Mouse (Mus musculus) intestine, postnatal 0 days (tissue): ENCODE data around the gene Sorcs1. TPM values are rescaled to one million over a fixed set of nuclear protein-coding genes. Genes with fewer than 3 reads are reported as not detected.

Experiments used
- ATAC-seq: fragments of 200-750 bp; cut with Nextera tagmentation; 2 replicates; pipeline ENCODE4 v1.8.0; 2017; ENCODE audit warnings: mild to moderate bottlenecking, moderate TSS enrichment, moderate library complexity
- H3K27ac ChIP-seq: fragments of 300-500 bp; sonication (generic); 2 replicates; pipeline ENCODE4 v1.5.1; 2014; ENCODE audit warnings: mild to moderate bottlenecking, low read depth, low read length, moderate library complexity
- H3K27me3 ChIP-seq: fragments of 300-500 bp; sonication (generic); replicated peaks from 2 replicates; pipeline ENCODE4 v1.6.1; 2014; ENCODE audit warnings: low read length, mixed read lengths; ENCODE audit not compliant: control insufficient read depth, insufficient read depth
- H3K36me3 ChIP-seq: fragments of 300-500 bp; sonication (generic); 2 replicates; pipeline ENCODE4 v1.6.1; 2014; ENCODE audit warnings: mild to moderate bottlenecking, moderate library complexity; ENCODE audit not compliant: control insufficient read depth, insufficient read depth
- H3K4me1 ChIP-seq: fragments of 300-500 bp; sonication (generic); replicated peaks from 2 replicates; pipeline ENCODE4 v1.6.1; 2014; ENCODE audit warnings: antibody characterized with exemption, low read length, mixed read lengths; ENCODE audit not compliant: control insufficient read depth, insufficient read depth
- H3K4me2 ChIP-seq: fragments of 300-500 bp; sonication (generic); replicated peaks from 2 replicates; pipeline ENCODE4 v1.6.1; 2014; ENCODE audit warnings: low read depth, mild to moderate bottlenecking, moderate library complexity
- H3K4me3 ChIP-seq: fragments of 300-500 bp; sonication (generic); 2 replicates; pipeline ENCODE4 v1.5.1; 2014; ENCODE audit warnings: low read depth, low read length
- H3K9ac ChIP-seq: fragments of 300-500 bp; sonication (generic); 2 replicates; pipeline ENCODE4 v1.6.1; 2014; ENCODE audit warnings: mild to moderate bottlenecking, low read depth, low read length
- H3K9me3 ChIP-seq: fragments of 300-500 bp; sonication (generic); 2 replicates; pipeline ENCODE4 v1.6.1; 2016; ENCODE audit warnings: mixed run types; ENCODE audit not compliant: control insufficient read depth
- CTCF ChIP-seq: sonication (generic); IDR thresholded peaks from 2 replicates; pipeline ENCODE4 v1.5.1; 2016; ENCODE audit warnings: low read depth, mild to moderate bottlenecking, control low read depth, antibody characterized with exemption, moderate library complexity
- WGBS: fragments of 180-500 bp; shearing (Covaris S2); extraction: QIAGEN DNeasy Blood & Tissue Kit; methylation state at CpG from one replicate; pipeline ENCODE4 v1.1.7; 2014; 5-methylcytosine and 5-hydroxymethylcytosine counted together
- polyA plus RNA-seq: library from polyadenylated mRNA; unstranded; fragments of >200 nt; fragmentation: Nextera tagmentation; extraction: Ambion mirVana; gene quantifications from 2 replicates; pipeline ENCODE4 v1.2.1, GENCODE M21; 2015

The Sorcs1 gene
- polyA plus RNA-seq, 1 experiment from 2014 or later: 0.87 TPM

- 81% methylated on average over 3 of the region's 3 CpGs for WGBS
- no peak for ATAC-seq
- H3K4me1 ChIP-seq: no peaks in the 10 kb centered on the region
These were observed 341.7 kb downstream of the Sorcs1 start for GRCm38 (mm10) chr19:50336751-50337150.

DNA sequence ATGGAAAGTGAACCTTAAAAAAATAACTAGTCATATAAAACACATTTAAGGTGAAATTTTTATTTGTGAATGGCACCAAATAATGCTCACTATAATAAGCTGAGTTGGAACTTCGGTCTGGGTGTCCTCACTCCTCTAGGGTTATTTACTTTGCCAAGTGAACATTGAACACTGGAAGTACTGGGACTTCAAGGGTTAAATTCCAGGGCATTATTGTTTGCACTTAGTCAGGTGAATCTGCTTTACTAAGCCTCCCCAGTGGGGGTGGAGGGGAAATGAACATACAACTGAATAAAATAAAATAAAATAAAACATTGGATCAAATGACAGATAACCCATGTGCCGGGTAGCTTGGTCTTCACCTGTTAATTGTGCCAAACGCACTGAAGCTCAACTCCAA lies 347.3 kb downstream of the Sorcs1 start:
- no peaks in the 10 kb centered on the region for H3K9me3 ChIP-seq
- TF ChIP-seq CTCF: no peak
- no peak overlapping the region for H3K27ac ChIP-seq
- no peak overlapping the region for H3K4me2 ChIP-seq
- no peaks in the 10 kb centered on the region for H3K27me3 ChIP-seq
- ATAC-seq: no peak
- 72% methylated on average over 3 of the region's 3 CpGs for WGBS
- H3K4me3 ChIP-seq: no peak overlapping the region
- H3K9ac ChIP-seq: no peak overlapping the region
- no peaks in the 10 kb centered on the region for H3K4me1 ChIP-seq
- no peaks in the 10 kb centered on the region for H3K36me3 ChIP-seq

More at GRCm38 (mm10) chr19:50336751-50337150, 341.7 kb downstream of the Sorcs1 start:
- H3K9me3 ChIP-seq: no peaks in the 10 kb centered on the region
- H3K9ac ChIP-seq: no peak overlapping the region
- no peak overlapping the region for H3K4me3 ChIP-seq
- no peak overlapping the region for H3K27ac ChIP-seq
- no peak for TF ChIP-seq CTCF
- H3K4me2 ChIP-seq: no peak overlapping the region
- H3K36me3 ChIP-seq: no peaks in the 10 kb centered on the region
- no peaks in the 10 kb centered on the region for H3K27me3 ChIP-seq

DNA sequence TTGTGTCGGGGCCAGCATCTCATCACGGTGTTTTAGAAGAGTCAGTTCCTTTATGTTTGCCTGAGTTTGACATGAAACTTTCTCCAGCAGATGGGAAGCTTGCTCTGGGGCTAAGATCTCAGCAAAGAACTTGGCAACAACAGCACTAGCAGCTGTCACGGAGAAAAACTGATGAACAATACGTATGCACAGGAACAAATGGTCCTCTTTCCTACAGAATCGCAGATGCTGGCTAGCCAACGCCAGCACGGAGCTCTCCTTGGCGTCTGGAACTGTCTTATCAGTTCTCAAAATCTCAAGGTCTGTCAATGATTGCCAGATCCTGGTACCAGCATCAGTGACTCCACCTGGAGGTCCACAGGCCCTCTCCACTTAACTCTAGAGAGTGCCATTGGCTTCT lies 350.6 kb downstream of the Sorcs1 start:
- no peak overlapping the region for H3K4me2 ChIP-seq
- no peak for TF ChIP-seq CTCF
- no peak for ATAC-seq
- WGBS: 47% methylated on average over 8 of the region's 8 CpGs
- H3K4me3 ChIP-seq: no peak overlapping the region
- no peaks in the 10 kb centered on the region for H3K27me3 ChIP-seq
- no peaks in the 10 kb centered on the region for H3K36me3 ChIP-seq
- no peak overlapping the region for H3K27ac ChIP-seq
- no peak overlapping the region for H3K9ac ChIP-seq
- no peaks in the 10 kb centered on the region for H3K4me1 ChIP-seq
- H3K9me3 ChIP-seq: no peaks in the 10 kb centered on the region

- WGBS: 71% methylated on average over 3 of the region's 3 CpGs
- TF ChIP-seq CTCF: no peak
- H3K4me2 ChIP-seq: no peak overlapping the region
These were observed 352.3 kb downstream of the Sorcs1 start for GRCm38 (mm10) chr19:50326151-50326550.

DNA sequence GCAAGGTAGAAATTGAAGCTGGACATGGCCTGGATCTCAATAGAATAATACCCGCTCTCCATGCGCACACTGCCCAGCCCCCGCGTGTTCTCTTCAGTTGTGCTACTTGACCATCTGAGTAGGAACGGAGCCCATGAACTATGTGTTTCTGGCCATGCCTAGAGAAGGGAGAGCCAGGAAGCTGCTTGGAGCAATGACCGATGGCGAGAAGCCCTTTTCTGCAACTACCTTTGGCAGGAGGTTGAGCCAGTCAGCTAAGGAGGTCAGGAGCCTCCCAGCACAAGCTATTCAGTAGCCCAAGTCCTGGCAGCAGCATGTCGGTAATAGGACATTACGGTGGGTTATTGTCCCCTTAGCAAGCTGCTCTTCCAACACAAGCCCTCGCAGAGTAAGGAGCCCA lies 352.8 kb downstream of the Sorcs1 start:
- H3K27ac ChIP-seq: no peak overlapping the region
- 91% methylated on average over 10 of the region's 10 CpGs for WGBS
- no peaks in the 10 kb centered on the region for H3K9me3 ChIP-seq
- no peaks in the 10 kb centered on the region for H3K27me3 ChIP-seq
- no peak overlapping the region for H3K4me2 ChIP-seq
- H3K36me3 ChIP-seq: no peaks in the 10 kb centered on the region
- no peak overlapping the region for H3K9ac ChIP-seq
- ATAC-seq: no peak
- H3K4me1 ChIP-seq: no peaks in the 10 kb centered on the region
- no peak overlapping the region for H3K4me3 ChIP-seq
- no peak for TF ChIP-seq CTCF

More at GRCm38 (mm10) chr19:50326151-50326550, 352.3 kb downstream of the Sorcs1 start:
- H3K9ac ChIP-seq: no peak overlapping the region
- H3K27me3 ChIP-seq: no peaks in the 10 kb centered on the region
- ATAC-seq: no peak
- H3K4me3 ChIP-seq: no peak overlapping the region
- H3K27ac ChIP-seq: no peak overlapping the region
- no peaks in the 10 kb centered on the region for H3K4me1 ChIP-seq
- H3K9me3 ChIP-seq: no peaks in the 10 kb centered on the region
- no peaks in the 10 kb centered on the region for H3K36me3 ChIP-seq

GRCm38 (mm10) chr19:50307046-50307445 lies 371.4 kb downstream of the Sorcs1 start:
- no peak for TF ChIP-seq CTCF
- no peak overlapping the region for H3K4me3 ChIP-seq
- no peaks in the 10 kb centered on the region for H3K9me3 ChIP-seq
- no peaks in the 10 kb centered on the region for H3K27me3 ChIP-seq
- ATAC-seq: no peak
- no peak overlapping the region for H3K27ac ChIP-seq
- 85% methylated on average over 2 of the region's 2 CpGs for WGBS
- H3K4me2 ChIP-seq: no peak overlapping the region
- no peaks in the 10 kb centered on the region for H3K36me3 ChIP-seq
- H3K4me1 ChIP-seq: no peaks in the 10 kb centered on the region
- H3K9ac ChIP-seq: no peak overlapping the region

DNA sequence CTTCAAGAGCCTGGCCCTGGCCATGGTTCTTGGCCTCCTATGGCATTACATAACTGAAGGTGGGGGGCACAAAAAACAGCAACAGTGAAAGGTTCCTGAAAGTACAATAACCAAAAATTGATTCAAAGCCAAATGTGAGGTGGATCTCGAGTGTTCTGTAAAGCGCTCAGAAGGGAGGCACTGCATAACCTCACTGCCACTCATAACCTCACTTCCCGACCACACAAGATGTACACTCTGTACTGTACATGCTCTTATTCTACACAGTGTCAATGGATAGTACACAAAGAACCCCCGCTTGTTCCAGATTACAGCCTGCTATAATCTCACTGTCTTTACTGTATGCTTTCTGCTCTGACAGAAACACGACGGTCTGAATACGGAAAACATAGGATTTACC lies 384.2 kb downstream of the Sorcs1 start:
- no peaks in the 10 kb centered on the region for H3K4me1 ChIP-seq
- H3K9me3 ChIP-seq: no peaks in the 10 kb centered on the region
- no peaks in the 10 kb centered on the region for H3K36me3 ChIP-seq
- no peak overlapping the region for H3K9ac ChIP-seq
- no peak for TF ChIP-seq CTCF
- WGBS: 79% methylated on average over 7 of the region's 7 CpGs
- no peak overlapping the region for H3K4me3 ChIP-seq
- H3K27me3 ChIP-seq: no peaks in the 10 kb centered on the region
- no peak overlapping the region for H3K4me2 ChIP-seq
- no peak for ATAC-seq
- H3K27ac ChIP-seq: no peak overlapping the region
